Mouse (Mus musculus): ENCODE measurements at regions not wholly inside any gene's neighbourhood (a gene's known extent, or its start where the extent isn't known, plus 50 kb on each side); places are given as distances from the start of the nearest gene placed in this dataset.

- DNase-seq: peak in 1 of 2 experiments; percentile 1
- intact Hi-C loops (cut with DNase I): loop anchor here (10.0 kb wide), 1 partner anchor 109 kb away; no protein-coding TSS in a partner anchor
Observed at GRCm38 (mm10) chr7:60733331-60733994, 593.4 kb upstream of the Snrpn start.

GRCm38 (mm10) chr7:60728108-60728721 lies 588.2 kb upstream of the Snrpn start:
- DNase-seq: peak in 1 of 2 experiments; percentile 2
- intact Hi-C loops (cut with DNase I): loop anchor here (5.0 kb wide), 1 partner anchor 1654 kb away; no protein-coding TSS in a partner anchor
